Mouse (Mus musculus): Measurements from ENCODE around the gene Txnip. TPM values are rescaled to one million over a fixed set of nuclear protein-coding genes. Genes with fewer than 3 reads are reported as not detected.

The Txnip gene
- polyA plus RNA-seq, 1 experiment from 2014 or later: 40.4 TPM

DNA sequence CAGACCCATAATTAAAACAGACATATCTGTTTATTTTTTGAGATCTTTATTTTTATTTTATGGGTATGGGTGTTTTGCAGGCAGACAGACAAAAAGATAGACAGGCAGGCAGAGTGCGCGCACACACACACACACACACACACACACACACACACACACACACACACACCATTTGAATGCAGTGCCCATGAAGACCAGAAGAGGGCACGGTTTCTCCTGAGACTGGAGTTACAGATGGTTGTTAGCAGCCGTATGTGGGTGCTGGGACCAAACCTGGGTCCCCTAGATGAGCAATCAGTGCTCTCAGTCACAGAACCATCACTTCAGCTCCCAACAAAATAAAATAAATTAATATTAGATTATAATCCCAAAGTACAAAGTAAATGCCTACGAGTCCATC is 25.6 kb downstream of the Txnip start:
- Histone ChIP-seq H3K9ac (no peak overlapping the region), H3K27ac (no peak overlapping the region), H3K27me3 (peaks cover 13% of the 10 kb centered on the region), H3K36me3 (replicated peaks) (no peaks in the 10 kb centered on the region), H3K4me2 (no peak overlapping the region), H3K4me3 (replicated peaks) (no peak overlapping the region), H3K4me1 (peaks cover 11% of the 10 kb centered on the region), H3K9me3 (no peaks in the 10 kb centered on the region)
- WGBS: 91% methylated on average over 5 of the region's 5 CpGs
- no peak for ATAC-seq (ENCODE audit: low FRiP score)

DNA sequence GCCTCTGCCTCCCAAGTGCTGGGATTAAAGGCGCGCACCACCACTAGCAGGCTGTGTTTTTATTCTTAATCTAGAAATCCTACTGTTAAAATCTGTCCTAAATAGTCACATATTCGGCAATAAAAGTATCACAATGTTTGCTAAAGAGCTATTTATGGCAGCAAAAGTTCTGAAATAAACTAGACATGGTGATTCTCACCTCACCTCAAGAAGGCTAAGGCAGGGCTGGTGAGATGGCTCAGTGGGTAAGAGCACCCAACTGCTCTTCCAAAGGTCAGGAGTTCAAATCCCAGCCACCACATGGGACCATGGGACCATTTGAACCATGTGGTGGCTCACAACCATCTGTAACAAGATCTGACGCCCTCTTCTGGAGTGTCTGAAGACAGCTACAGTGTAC is 32.9 kb downstream of the Txnip start:
- WGBS: 86% methylated on average over 4 of the region's 4 CpGs
- H3K36me3 ChIP-seq (replicated peaks): no peaks in the 10 kb centered on the region
- no peak overlapping the region for H3K4me3 ChIP-seq (replicated peaks)
- ATAC-seq (ENCODE audit: low FRiP score): no peak
- no peaks in the 10 kb centered on the region for H3K9me3 ChIP-seq
- H3K27ac ChIP-seq: no peak overlapping the region
- H3K4me1 ChIP-seq: peaks cover 18% of the 10 kb centered on the region
- H3K4me2 ChIP-seq: no peak overlapping the region
- H3K27me3 ChIP-seq: peaks cover 10% of the 10 kb centered on the region
- no peak overlapping the region for H3K9ac ChIP-seq

DNA sequence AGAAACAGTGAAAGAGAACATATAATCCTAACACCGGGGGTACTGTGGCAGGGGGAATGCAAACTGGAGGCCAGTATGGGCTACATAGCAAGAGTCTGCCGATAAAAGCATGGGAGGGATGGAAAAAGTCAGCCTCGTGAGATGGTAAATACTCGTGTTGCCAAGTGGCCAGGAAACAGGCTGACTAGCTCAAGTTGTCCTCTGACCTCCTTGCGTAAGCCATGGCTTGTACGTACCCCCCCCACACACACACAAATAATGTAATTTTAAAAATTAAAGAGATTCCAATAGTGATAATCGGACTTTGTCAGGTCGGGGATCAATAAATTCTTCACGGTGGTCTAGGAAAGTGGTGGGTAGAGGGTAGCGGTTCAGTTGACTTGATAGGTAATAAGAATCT is 35.6 kb downstream of the Txnip start:
- Histone ChIP-seq H3K36me3 (replicated peaks) (no peaks in the 10 kb centered on the region), H3K27ac (peak overlapping the region; percentile 88), H3K4me2 (peak overlapping the region; percentile 77), H3K4me3 (replicated peaks) (peak overlapping the region; percentile 62), H3K27me3 (peaks cover 28% of the 10 kb centered on the region), H3K9ac (peak overlapping the region; percentile 64), H3K9me3 (no peaks in the 10 kb centered on the region), H3K4me1 (peaks cover 44% of the 10 kb centered on the region)
- ATAC-seq (ENCODE audit: low FRiP score): no peak
- WGBS: under 1% methylated on average over 10 of the region's 10 CpGs

DNA sequence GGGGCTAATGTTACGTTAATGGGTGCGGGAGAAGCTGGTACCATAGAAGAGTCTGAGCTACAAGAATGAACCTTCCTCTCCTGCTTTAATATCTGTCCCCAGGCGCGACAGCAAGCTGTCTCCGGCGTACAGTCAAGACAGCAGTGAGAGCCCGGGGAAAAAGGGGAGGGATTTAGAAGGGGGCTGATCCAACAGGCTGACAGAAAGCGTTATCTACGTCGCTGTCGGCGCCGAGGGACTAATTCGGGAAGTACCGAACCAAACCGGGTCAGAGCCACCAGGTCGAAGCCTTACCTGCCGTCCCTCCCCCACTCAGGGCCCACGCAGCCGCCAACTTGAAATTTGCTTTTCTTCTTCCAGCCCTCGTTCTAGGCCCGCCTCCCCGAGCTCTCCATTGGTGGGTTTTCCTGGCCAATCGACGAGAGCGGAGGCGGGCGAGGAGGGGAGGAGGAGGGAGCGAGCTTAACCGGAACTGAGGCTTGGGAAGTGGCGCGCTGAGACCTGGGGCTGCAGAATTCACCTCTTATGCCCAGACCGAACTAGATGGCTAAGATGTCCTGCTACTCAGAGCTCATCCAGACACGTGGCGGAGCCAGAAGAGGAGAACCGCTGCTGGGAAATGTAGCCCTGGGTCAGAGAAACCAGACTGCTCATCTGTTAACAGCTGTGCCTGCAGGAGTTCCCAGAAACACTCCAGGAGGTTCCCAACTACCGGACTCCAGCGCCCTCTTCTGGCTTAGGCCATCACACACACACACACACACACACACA is 36.2 kb downstream of the Txnip start, which contains the start of gene Polr3gl:
Gene Polr3gl (minus strand): TSS at position 392 of the 771 bp plus-strand sequence.
- Histone ChIP-seq H3K36me3 (replicated peaks) (no peaks in the 10 kb centered on the region), H3K9me3 (no peaks in the 10 kb centered on the region), H3K27ac (peak within 1 kb of the TSS; percentile 88), H3K27me3 (peaks cover 30% of the 10 kb centered on the region), H3K4me2 (peak within 1 kb of the TSS; percentile 77), H3K4me3 (replicated peaks) (peak within 1 kb of the TSS; percentile 62), H3K9ac (peak within 1 kb of the TSS; percentile 64), H3K4me1 (peaks cover 50% of the 10 kb centered on the region)
- ATAC-seq (ENCODE audit: low FRiP score): peak; percentile 87
- WGBS: under 1% methylated on average over 37 of the region's 38 CpGs

DNA sequence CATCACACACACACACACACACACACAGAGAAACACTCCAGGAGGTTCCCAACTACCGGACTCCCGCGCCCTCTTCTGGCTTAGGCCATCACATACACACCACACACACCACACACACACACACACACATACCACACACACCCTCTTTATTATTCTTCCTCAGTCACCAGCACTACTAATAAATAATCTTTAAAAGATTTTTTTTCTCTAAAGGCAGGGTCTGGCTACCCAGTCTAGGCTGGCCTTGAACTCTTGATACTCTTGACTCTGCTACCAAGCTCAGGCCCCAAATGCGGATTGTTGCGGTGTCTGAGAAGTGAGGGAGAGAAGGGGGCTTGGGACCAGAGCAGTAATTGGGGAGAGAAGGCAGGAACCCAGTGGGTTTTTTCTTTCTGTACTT is 37.1 kb downstream of the Txnip start:
- 78% methylated on average over 5 of the region's 5 CpGs for WGBS
- Histone ChIP-seq H3K9me3 (no peaks in the 10 kb centered on the region), H3K9ac (no peak overlapping the region), H3K4me3 (replicated peaks) (no peak overlapping the region), H3K4me1 (peaks cover 58% of the 10 kb centered on the region), H3K27me3 (peaks cover 37% of the 10 kb centered on the region), H3K4me2 (no peak overlapping the region), H3K27ac (no peak overlapping the region), H3K36me3 (replicated peaks) (no peaks in the 10 kb centered on the region)
- no peak for ATAC-seq (ENCODE audit: low FRiP score)

DNA sequence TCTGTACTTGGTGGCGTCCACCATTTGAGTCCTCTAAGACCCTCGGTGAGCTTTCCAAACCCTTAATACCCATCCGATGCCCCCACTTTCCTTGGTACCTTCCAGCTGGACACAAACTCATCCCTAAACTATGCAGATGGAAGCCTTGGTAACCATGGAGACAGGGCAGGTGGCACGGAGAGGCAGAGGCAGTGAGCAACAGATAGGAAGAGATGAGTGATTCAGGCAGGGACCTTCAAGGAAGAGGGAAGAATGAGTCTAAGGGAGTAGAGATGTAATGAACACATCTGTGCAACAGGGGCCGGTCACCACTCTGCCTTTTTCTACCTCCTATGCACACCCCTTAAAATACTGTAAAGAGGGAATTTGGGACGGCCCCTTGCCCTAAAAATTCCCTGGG is 37.9 kb downstream of the Txnip start:
- Histone ChIP-seq H3K4me3 (replicated peaks) (peak overlapping the region; percentile 49; the same call in 1 of the 2 replicates), H3K27ac (no peak overlapping the region), H3K4me2 (peak overlapping the region; percentile 95), H3K9ac (no peak overlapping the region; the same call in 1 of the 2 replicates), H3K27me3 (peaks cover 37% of the 10 kb centered on the region), H3K9me3 (no peaks in the 10 kb centered on the region), H3K4me1 (peaks cover 65% of the 10 kb centered on the region), H3K36me3 (replicated peaks) (no peaks in the 10 kb centered on the region)
- no peak for ATAC-seq (ENCODE audit: low FRiP score)
- 17% methylated on average over 6 of the region's 6 CpGs for WGBS

DNA sequence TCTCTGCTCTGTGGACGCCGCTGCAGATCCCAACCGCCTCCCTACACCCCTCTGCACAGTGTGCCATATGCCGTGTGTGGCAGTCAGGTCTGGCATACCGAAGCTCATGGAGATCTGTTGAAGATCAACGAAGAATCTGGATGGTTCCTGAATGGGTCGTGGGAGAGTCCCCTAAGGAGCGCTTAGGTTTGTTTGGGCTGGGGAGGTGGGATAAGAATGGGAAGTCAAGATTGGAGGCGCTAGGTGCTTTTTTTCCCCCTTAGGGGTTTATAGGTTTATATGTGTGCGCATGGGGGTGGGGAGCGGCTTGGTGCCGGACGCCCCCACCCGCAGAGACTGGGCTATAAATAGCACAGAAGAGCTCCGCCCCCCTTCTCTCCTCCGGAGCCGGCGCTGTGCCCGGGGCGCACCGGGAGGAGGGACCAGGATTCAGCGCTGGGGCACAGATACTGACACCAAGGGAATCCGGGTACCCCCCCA is 38.5 kb downstream of the Txnip start, which contains the start of gene Ankrd34a:
Gene Ankrd34a (plus strand): TSS at position 409 of the 480 bp plus-strand sequence.
- WGBS: 1% methylated on average over 20 of the region's 23 CpGs
- H3K9ac ChIP-seq: peak within 1 kb of the TSS; percentile 72
- ATAC-seq (ENCODE audit: low FRiP score): no peak
- peaks cover 66% of the 10 kb centered on the region for H3K4me1 ChIP-seq
- peak within 1 kb of the TSS; percentile 95 for H3K4me2 ChIP-seq
- H3K9me3 ChIP-seq: no peaks in the 10 kb centered on the region
- H3K27ac ChIP-seq: 0 out of 2 replicates have a peak within 1 kb of the TSS, but pooled peaks have one; percentile 36
- peaks cover 37% of the 10 kb centered on the region for H3K27me3 ChIP-seq
- H3K4me3 ChIP-seq (replicated peaks): peak within 1 kb of the TSS; percentile 49
- H3K36me3 ChIP-seq (replicated peaks): no peaks in the 10 kb centered on the region

DNA sequence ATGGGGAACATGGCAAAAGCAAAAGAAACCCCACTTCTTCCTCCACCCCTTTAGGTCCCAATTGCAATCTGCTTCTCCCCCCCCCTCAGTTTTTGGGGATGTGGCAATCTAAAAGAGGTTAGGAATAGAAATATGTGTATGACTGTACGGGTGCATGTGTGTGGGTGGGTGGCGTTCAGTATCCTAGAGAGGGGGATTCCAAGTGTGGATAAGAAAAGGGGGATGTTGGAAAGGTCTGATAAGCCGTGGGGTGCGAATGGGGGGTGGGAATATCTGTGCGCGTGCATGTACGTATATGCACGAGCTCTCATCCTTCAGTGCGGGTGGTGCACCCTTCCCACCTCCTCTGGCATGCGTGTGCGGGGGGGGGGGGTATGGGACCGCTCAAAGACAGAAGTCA is 39.1 kb downstream of the Txnip start:
- Histone ChIP-seq H3K4me1 (peaks cover 67% of the 10 kb centered on the region), H3K9ac (peak overlapping the region; percentile 72), H3K9me3 (no peaks in the 10 kb centered on the region), H3K27ac (no peak overlapping the region), H3K36me3 (replicated peaks) (no peaks in the 10 kb centered on the region), H3K4me3 (replicated peaks) (peak overlapping the region; percentile 49), H3K27me3 (peaks cover 37% of the 10 kb centered on the region), H3K4me2 (peak overlapping the region; percentile 95)
- WGBS: 2% methylated on average over 10 of the region's 12 CpGs
- ATAC-seq (ENCODE audit: low FRiP score): no peak

DNA sequence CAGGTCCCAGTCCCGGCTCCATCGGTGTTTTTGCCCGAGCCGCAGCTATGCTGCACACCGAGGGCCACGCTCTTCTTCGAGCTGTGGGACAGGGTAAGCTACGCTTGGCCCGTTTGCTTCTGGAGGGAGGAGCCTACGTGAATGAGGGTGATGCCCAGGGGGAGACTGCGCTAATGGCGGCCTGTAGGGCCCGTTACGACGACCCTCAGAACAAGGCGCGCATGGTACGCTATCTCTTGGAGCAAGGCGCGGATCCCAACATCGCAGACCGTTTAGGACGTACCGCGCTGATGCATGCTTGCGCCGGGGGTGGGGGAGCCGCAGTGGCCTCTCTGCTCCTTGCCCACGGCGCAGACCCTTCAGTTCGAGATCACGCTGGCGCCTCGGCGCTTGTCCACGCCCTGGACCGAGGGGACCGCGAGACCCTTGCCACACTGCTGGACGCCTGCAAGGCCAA is 39.7 kb downstream of the Txnip start:
- 0 out of 2 replicates have a peak, but pooled peaks have one; percentile 2 for ATAC-seq (ENCODE audit: low FRiP score)
- Histone ChIP-seq H3K27ac (peak overlapping the region; percentile 36; the same call in 1 of the 2 replicates), H3K9ac (peak overlapping the region; percentile 72), H3K36me3 (replicated peaks) (no peaks in the 10 kb centered on the region), H3K9me3 (no peaks in the 10 kb centered on the region), H3K27me3 (peaks cover 37% of the 10 kb centered on the region), H3K4me3 (replicated peaks) (peak overlapping the region; percentile 49), H3K4me2 (peak overlapping the region; percentile 95), H3K4me1 (peaks cover 68% of the 10 kb centered on the region)
- under 1% methylated on average over 40 of the region's 40 CpGs for WGBS

DNA sequence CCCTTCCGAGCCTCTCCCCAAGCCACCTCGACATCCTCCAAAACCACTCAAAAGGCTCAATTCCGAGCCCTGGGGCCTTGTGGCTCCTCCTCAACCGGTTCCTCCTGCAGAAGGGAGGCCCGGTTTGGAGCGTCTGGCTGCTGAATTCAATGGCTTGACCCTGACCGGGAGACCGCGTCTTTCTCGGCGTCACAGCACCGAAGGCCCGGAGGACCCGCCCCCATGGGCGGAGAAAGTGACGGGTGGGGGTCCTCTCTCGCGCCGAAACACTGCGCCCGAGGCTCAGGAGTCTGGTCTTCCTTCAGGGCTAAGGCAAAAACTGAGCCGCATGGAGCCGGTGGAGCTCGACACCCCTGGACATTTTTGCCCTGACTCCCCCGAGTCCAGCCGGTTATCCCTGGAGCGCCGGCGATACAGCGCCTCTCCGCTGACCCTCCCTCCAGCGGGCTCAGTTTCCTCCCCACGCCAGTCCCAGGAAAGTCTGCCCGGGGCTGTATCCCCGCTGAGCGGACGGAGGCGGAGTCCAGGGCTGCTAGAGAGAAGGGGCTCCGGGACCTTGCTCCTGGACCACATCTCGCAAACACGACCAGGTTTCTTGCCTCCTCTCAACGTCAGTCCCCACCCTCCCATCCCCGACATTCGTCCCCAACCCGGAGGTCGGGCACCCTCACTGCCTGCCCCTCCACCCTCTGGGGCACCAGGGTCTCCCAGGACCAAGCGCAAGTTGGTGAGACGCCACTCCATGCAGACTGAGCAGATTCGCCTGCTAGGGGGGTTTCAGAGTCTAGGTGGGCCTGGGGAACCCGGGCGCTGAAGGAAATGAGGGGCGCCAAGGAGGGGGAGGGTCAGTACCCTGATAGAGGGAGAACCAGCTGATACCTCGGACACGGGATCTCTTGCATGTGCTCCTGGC is 40.7 kb downstream of the Txnip start:
- Histone ChIP-seq H3K36me3 (replicated peaks) (no peaks in the 10 kb centered on the region), H3K4me1 (peaks cover 68% of the 10 kb centered on the region), H3K9ac (peak overlapping the region; percentile 72), H3K27ac (peak overlapping the region; percentile 13; the same call in 1 of the 2 replicates), H3K27me3 (peaks cover 37% of the 10 kb centered on the region), H3K4me3 (replicated peaks) (peak overlapping the region; percentile 49), H3K4me2 (peak overlapping the region; percentile 95), H3K9me3 (no peaks in the 10 kb centered on the region)
- WGBS: 2% methylated on average over 51 of the region's 54 CpGs
- ATAC-seq (ENCODE audit: low FRiP score): no peak

DNA sequence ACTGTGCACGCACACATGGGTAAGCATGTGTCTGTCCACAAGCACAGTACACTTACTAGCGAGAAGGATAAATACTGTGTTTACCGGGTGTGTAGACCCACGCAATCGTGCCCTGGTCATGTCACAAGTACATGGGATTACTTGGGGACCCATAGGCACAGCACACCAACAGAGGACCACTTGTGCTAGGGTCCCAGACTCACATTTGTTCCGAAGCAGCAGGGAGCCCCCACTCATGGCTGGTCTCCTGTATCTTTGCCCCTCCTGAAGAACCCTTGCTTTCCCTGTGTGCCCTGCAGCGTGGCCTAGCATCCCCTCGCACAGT is 41.3 kb downstream of the Txnip start:
- peaks cover 74% of the 10 kb centered on the region for H3K4me1 ChIP-seq
- ATAC-seq (ENCODE audit: low FRiP score): no peak
- no peak overlapping the region for H3K27ac ChIP-seq
- 48% methylated on average over 8 of the region's 8 CpGs for WGBS
- H3K4me3 ChIP-seq (replicated peaks): peak overlapping the region; percentile 49
- H3K36me3 ChIP-seq (replicated peaks): no peaks in the 10 kb centered on the region
- H3K4me2 ChIP-seq: peak overlapping the region; percentile 95
- H3K9ac ChIP-seq: peak overlapping the region; percentile 72; the same call in 1 of the 2 replicates
- no peaks in the 10 kb centered on the region for H3K9me3 ChIP-seq
- H3K27me3 ChIP-seq: peaks cover 37% of the 10 kb centered on the region

DNA sequence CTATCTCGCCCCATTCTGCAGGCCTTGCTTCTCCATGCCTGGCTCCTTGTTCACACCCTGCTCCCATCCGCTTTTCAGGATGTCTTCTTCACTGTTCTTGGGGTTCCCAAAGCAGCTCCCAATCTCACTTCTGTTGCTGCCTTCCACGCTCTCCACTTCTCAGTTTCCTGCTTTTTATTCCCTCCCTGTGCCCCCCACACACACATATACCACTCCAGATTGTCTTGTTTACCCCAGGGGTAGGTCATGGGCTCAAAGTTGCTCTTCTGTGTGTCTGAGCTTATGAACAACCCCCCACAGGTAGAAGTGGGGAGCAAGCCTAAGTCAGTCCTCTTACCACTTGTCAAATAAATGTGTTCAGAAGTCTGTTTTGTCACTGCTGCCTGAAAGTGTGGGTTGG is 41.7 kb downstream of the Txnip start:
- 59% methylated on average over 3 of the region's 3 CpGs for WGBS
- H3K4me2 ChIP-seq: 0 out of 2 replicates have a peak overlapping the region, but pooled peaks have one; percentile 95

More for the DNA sequence above, 41.7 kb downstream of the Txnip start:
- no peak for ATAC-seq (ENCODE audit: low FRiP score)
- no peak overlapping the region for H3K27ac ChIP-seq
- no peak overlapping the region for H3K4me3 ChIP-seq (replicated peaks)
- H3K27me3 ChIP-seq: peaks cover 37% of the 10 kb centered on the region
- H3K9ac ChIP-seq: no peak overlapping the region
- H3K4me1 ChIP-seq: peaks cover 78% of the 10 kb centered on the region
- no peaks in the 10 kb centered on the region for H3K9me3 ChIP-seq
- H3K36me3 ChIP-seq (replicated peaks): no peaks in the 10 kb centered on the region
